Mouse (Mus musculus) left cerebral cortex, adult 18-20 months (tissue): ENCODE measurements around the gene Gm28047. TPM values are rescaled to one million over a fixed set of nuclear protein-coding genes. Genes with fewer than 3 reads are reported as not detected.
"Not testable (repeated sequence)": the region's sequence is repeated elsewhere in the genome, so short reads cannot be mapped to it uniquely, and the experiment has no call there.

ENCODE experiments used
- DNase-seq, 2 experiments: peaks; one replicate each; pipeline ENCODE4 v3.0.0; 2021 to 2022; ENCODE audit warnings: low spot score in 2 of 2, mixed read lengths in 1 of 2
- long read RNA-seq, 2 experiments: library from polyadenylated mRNA; stranded (forward); transcript quantifications; one replicate each; pipeline ENCODE4 v2.0.0; 2021
- total RNA-seq, 2 experiments: library from RNA; stranded (reverse); gene quantifications; 2 replicates each; pipeline ENCODE4 v1.2.3; 2021

Gene Gm28047
- not detected for total RNA-seq
- long read RNA-seq, experiment 1, partial matches to known transcripts: 0 of 1 reads
- long read RNA-seq, experiment 1, other reads (novel, unspliced or antisense): 1 of 1 reads
- long read RNA-seq, experiment 2: 0 reads

- DNase-seq: peak; percentile 99
Observed at GRCm38 (mm10) chr15:102624970-102625686, at the start of gene Gm28047, which contains the start of gene Atf7. Gm28047 (minus strand) TSS chr15:102625067. Atf7 (minus strand) TSS chr15:102625464.

DNA sequence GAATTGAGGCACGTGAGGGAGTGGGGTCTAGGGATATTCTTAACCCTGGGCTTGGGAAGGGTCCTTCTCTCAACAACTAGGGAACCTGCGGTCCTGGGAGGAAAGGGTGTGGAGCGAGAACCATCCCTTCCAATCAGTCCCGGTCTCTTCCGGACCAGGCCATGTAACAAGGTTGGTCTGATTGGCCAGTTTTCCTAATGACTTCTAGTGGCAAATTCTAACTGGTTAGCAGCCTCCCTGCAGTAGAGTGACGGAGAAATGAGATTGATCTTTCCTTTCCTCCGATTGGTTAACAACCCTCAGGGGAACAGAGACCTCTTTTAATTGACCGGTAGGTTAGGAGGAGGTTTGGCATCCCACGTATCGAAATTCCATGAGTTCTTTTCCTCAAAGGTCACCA is 48.7 kb upstream of the Gm28047 start:
- peak; percentile 29 to 53 for DNase-seq

- DNase-seq: peak; percentile 23 to 35
Observed at GRCm38 (mm10) chr15:102672215-102673071, 47.6 kb upstream of the Gm28047 start, which contains the start of gene Atp5g2. Atp5g2 (minus strand) TSS chr15:102672352.

DNA sequence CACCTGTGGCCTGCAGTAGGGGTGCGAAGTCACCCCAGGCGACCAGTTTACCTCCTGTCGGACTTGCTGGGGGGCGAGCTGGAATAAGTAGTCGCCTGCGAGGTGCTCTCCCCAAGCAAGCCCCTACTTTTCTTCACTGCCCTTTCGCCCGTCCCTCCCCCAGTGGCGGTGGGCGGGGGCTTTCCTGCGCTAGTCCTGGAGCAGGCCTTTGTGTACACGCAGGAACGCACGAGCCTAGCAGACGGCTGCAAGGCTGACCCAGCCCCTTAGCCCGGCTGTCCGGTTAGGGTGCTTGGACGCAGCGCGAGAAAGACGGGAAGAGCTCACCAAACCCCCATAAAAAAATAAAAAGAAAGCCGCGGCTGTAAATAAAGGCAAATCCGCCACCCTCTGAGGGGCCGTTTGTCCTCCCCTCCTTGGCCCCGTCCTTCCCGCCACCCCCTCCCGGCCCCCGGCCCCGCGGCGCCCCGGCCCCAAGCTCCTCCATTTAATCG is 46.9 kb upstream of the Gm28047 start:
- DNase-seq: peak; percentile 64 to 71

GRCm38 (mm10) chr15:102670767-102671575 is 46.1 kb upstream of the Gm28047 start:
- DNase-seq: peak; percentile 94 to 97

DNA sequence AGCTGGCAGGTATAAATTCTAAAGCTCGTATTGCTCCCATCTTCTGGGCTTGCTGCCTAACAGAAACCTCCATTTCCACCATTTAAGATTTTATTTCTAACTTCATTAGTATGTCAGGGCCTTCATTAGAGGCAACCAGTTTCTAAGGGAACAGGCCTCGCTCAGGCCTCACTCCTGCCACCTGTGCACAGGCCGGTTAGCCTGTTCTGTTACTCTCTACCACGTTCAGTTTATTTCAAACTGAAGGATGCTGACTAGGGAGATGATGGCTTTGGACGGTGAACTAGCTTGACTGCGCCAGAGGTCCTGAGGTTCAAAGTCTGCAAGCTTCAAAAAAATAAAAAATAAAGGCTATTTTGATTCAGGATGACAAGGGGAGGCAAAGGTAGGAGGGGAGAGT is 45.4 kb upstream of the Gm28047 start:
- no peak for DNase-seq

DNA sequence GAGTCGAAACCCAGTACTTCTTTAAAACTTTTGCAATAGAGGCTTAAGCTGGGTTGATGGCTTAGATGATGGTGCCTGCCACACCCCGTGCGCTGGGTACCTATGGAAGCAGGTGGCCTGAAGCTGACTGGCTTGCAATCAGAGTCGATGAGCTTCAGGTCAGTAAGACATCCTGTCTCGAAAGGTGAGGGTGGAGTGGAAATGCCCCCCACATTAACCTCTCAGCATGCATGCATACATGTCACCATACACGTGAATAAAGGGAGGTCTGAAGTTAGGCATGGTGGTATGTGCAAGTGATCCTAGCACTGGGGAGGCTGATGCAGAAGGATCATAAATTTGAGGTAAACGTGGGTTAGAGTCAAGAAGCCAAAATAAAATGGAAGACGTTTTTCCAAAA is 44.7 kb upstream of the Gm28047 start:
- DNase-seq: no peak

DNA sequence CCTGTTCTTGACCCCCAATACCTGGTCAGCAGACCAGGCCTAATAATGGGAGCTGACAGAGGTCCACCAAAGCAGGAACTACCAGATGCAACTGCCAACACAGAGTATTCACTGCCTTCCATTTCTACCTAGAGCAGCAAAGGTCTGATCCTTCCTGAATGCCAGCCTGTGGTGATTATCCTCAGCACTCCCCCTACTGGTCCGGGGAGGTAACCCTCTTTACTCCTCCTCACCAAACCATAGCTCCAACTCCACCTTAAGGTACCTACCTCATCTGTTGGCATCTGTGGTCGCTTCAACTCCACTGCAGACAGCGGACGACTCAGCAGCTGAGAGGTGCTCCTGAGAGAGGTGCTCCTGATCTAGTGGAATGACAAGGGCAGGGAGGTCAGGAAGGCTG is 40.6 kb upstream of the Gm28047 start:
- peak; percentile 58 to 69 for DNase-seq

- DNase-seq: no peak
Observed at GRCm38 (mm10) chr15:102663825-102664224, 39.0 kb upstream of the Gm28047 start.

- not testable (repeated sequence) for DNase-seq
Observed at GRCm38 (mm10) chr15:102662601-102663000, 37.7 kb upstream of the Gm28047 start.

- DNase-seq: peak in 1 of 2 experiments; percentile 32
Observed at GRCm38 (mm10) chr15:102657926-102658381, 33.1 kb upstream of the Gm28047 start.

- DNase-seq: no peak
Observed at GRCm38 (mm10) chr15:102656658-102657057, 31.8 kb upstream of the Gm28047 start.

- DNase-seq: not testable (repeated sequence)
Observed at GRCm38 (mm10) chr15:102651928-102652660, 27.2 kb upstream of the Gm28047 start.

DNA sequence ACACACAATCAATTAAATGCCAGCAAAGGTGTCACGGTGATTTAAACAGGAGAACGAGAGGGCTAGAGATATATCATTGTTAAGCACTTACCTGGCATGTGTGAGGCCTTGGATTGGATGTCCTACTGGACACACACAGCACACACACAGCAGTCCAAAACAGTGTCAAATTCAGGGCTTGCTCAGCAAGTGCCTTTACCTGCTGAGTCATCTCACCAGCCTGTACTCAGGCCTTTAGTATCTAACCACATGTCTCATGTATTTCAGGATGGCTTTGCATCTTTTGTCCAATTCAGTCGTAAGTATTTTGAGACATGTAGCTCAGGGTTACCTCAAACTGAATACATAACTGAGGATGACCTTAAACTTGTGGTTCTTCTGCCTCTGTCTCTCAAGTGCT is 26.2 kb upstream of the Gm28047 start:
- no peak for DNase-seq

- DNase-seq: peak; percentile 33 to 67
Observed at GRCm38 (mm10) chr15:102635817-102636216, 10.9 kb upstream of the Gm28047 start.

DNA sequence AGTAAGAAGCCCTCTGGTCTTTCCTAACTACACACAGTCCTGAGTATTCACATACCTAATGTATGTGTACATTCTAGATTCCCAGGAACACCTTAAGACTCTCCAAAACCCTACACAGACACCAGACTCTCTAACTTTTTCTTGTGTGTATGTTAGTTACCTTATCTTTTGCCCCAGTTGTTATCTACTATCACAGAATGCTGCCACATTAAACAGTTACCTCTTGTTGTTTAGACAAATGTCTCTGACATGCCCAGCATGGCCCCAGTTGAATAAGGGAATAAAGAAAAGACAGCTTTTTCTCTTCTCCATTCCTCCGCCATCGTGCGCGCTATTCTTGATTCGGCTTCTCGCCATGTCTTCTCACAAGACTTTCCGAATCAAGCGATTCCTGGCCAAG is 9.8 kb upstream of the Gm28047 start:
- no peak for DNase-seq

DNA sequence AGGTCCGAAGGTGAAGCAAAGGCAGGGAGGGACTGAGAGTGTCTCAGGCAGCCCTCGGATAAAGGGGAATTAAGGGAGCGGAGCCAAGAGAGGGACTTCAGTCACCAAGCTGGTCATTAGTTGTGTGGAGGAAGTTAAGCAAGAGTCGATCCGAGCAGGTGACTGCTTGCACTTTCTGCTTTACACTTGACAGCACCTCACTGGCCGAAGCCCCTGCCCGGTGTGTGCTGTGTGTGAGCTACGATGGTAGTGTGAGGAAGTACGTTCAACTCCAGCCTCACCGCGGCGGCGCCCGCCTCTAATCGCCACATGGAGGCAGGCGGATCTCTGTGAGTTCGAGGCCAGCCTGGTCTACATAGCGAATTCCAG is 804 bp upstream of the Gm28047 start:
- DNase-seq: no peak

DNA sequence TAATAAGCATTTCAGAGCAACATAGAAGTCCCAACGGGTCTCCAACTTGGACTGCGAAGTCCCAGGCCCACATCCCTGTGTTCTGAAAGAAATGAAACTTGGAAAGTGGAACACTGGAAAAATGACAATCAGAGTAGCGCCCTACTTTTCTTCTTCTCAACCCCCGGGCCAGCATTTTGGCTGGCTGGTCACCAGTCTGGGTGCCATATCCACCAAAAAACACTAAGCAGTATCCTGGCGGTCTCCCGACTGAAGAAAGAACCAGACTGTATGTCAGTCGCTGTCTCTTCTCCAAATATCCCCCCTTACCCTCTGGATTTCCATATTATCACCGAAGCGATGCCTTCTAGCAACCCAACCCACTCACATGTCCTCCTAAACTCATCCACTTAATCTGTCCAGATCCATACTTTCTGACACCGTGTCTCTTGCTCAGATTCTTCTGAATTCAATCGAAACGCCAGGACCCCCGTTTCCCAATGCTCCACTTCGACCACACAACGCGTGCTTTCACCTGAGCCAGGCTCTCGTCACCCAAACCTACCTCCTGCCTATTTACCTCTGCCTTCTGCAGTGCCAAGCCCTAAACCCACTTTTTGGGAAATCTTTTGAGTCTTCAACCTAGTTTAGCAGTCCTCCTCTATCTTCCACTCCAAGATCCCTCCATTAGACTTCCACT is 437 bp downstream of the Gm28047 start:
- no peak for DNase-seq

GRCm38 (mm10) chr15:102623121-102623520 is 1.7 kb downstream of the Gm28047 start:
- no peak for DNase-seq

DNA sequence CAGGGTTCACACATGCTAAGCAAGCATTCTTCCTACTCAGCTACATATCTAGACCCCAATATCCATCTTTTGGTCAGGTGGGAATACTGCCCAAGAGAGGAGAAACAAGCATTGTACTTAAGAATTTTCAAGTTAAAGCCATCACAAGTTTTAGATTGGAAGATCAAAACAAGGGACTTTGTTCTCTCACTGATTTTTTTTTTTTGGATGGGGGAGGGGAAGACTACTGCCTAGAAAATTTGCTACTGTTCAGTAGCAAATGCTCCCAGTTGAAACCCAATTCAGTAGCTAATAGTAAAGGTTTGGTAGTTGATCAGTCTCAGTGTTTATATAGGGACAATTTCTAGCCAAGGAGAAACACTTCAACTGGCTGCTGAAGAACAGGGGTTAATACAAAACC is 2.3 kb downstream of the Gm28047 start:
- DNase-seq: no peak
